Mouse (Mus musculus): ENCODE measurements around the gene Rora. TPM values are rescaled to one million over a fixed set of nuclear protein-coding genes. Genes with fewer than 3 reads are reported as not detected.

Gene Rora
- polyA plus RNA-seq, 1 experiment from 2014 or later: 3.8 TPM

- Histone ChIP-seq H3K27ac (ENCODE audit: low read depth, low read length) (no peak overlapping the region), H3K9ac (ENCODE audit: low read depth, low read length) (no peak overlapping the region), H3K4me3 (ENCODE audit: low read depth, low read length) (no peak overlapping the region), H3K27me3 (ENCODE audit: control insufficient read depth, insufficient read depth, low read length) (peaks cover 18% of the 10 kb centered on the region), H3K9me3 (ENCODE audit: control insufficient read depth, low read length) (no peaks in the 10 kb centered on the region), H3K4me1 (replicated peaks; ENCODE audit: control insufficient read depth, insufficient read depth, low read length) (peaks cover 3% of the 10 kb centered on the region; the same call in 1 of the 2 replicates), H3K36me3 (ENCODE audit: control insufficient read depth, insufficient read depth, low read length) (no peaks in the 10 kb centered on the region), H3K4me2 (replicated peaks; ENCODE audit: low read depth, low read length) (no peak overlapping the region)
- DNase-seq (ENCODE audit: low spot score) (no peak), ATAC-seq (ENCODE audit: low FRiP score) (no peak)
- 88% methylated on average over 1 of the region's 1 CpGs for WGBS
These were observed 634.5 kb downstream of the Rora start for GRCm38 (mm10) chr9:69288113-69288512.

- 42% methylated on average over 5 of the region's 5 CpGs for WGBS
- Histone ChIP-seq H3K27me3 (ENCODE audit: control insufficient read depth, insufficient read depth, low read length) (peaks cover 18% of the 10 kb centered on the region), H3K4me3 (ENCODE audit: low read depth, low read length) (no peak overlapping the region), H3K9ac (ENCODE audit: low read depth, low read length) (no peak overlapping the region), H3K4me1 (replicated peaks; ENCODE audit: control insufficient read depth, insufficient read depth, low read length) (peaks cover 3% of the 10 kb centered on the region; the same call in 1 of the 2 replicates), H3K4me2 (replicated peaks; ENCODE audit: low read depth, low read length) (no peak overlapping the region), H3K36me3 (ENCODE audit: control insufficient read depth, insufficient read depth, low read length) (no peaks in the 10 kb centered on the region), H3K27ac (ENCODE audit: low read depth, low read length) (no peak overlapping the region), H3K9me3 (ENCODE audit: control insufficient read depth, low read length) (no peaks in the 10 kb centered on the region)
- DNase-seq (ENCODE audit: low spot score) (no peak), ATAC-seq (ENCODE audit: low FRiP score) (no peak)
These were observed 635.0 kb downstream of the Rora start for GRCm38 (mm10) chr9:69288586-69288985.

GRCm38 (mm10) chr9:69289056-69290017 lies 635.8 kb downstream of the Rora start:
- H3K4me1 ChIP-seq (replicated peaks; ENCODE audit: control insufficient read depth, insufficient read depth, low read length): peaks cover 3% of the 10 kb centered on the region; the same call in 1 of the 2 replicates
- WGBS: 2% methylated on average over 51 of the region's 59 CpGs

GRCm38 (mm10) chr9:69290018-69290880 lies 636.7 kb downstream of the Rora start:
- Histone ChIP-seq H3K4me2 (replicated peaks; ENCODE audit: low read depth, low read length) (peak overlapping the region; percentile 99), H3K4me1 (replicated peaks; ENCODE audit: control insufficient read depth, insufficient read depth, low read length) (peaks cover 3% of the 10 kb centered on the region; the same call in 1 of the 2 replicates), H3K9me3 (ENCODE audit: control insufficient read depth, low read length) (no peaks in the 10 kb centered on the region), H3K9ac (ENCODE audit: low read depth, low read length) (peak overlapping the region; percentile 58), H3K27ac (ENCODE audit: low read depth, low read length) (0 out of 2 replicates have a peak overlapping the region, but pooled peaks have one; percentile 17), H3K4me3 (ENCODE audit: low read depth, low read length) (peak overlapping the region; percentile 79), H3K27me3 (ENCODE audit: control insufficient read depth, insufficient read depth, low read length) (peaks cover 18% of the 10 kb centered on the region), H3K36me3 (ENCODE audit: control insufficient read depth, insufficient read depth, low read length) (no peaks in the 10 kb centered on the region)
- under 1% methylated on average over 69 of the region's 73 CpGs for WGBS
- ATAC-seq (ENCODE audit: low FRiP score) (peak; percentile 76), DNase-seq (ENCODE audit: low spot score) (peak; percentile 64)

More at GRCm38 (mm10) chr9:69289056-69290017, 635.8 kb downstream of the Rora start:
- Histone ChIP-seq H3K9me3 (ENCODE audit: control insufficient read depth, low read length) (no peaks in the 10 kb centered on the region), H3K27ac (ENCODE audit: low read depth, low read length) (0 out of 2 replicates have a peak overlapping the region, but pooled peaks have one; percentile 17), H3K27me3 (ENCODE audit: control insufficient read depth, insufficient read depth, low read length) (peaks cover 18% of the 10 kb centered on the region), H3K36me3 (ENCODE audit: control insufficient read depth, insufficient read depth, low read length) (no peaks in the 10 kb centered on the region), H3K4me2 (replicated peaks; ENCODE audit: low read depth, low read length) (peak overlapping the region; percentile 99), H3K4me3 (ENCODE audit: low read depth, low read length) (peak overlapping the region; percentile 79), H3K9ac (ENCODE audit: low read depth, low read length) (peak overlapping the region; percentile 58)
- peak; percentile 79 for DNase-seq (ENCODE audit: low spot score)
- ATAC-seq (ENCODE audit: low FRiP score): peak; percentile 93

- WGBS: under 1% methylated on average over 29 of the region's 29 CpGs
- peak overlapping the region; percentile 79 for H3K4me3 ChIP-seq (ENCODE audit: low read depth, low read length)
- H3K27ac ChIP-seq (ENCODE audit: low read depth, low read length): no peak overlapping the region
- H3K4me1 ChIP-seq (replicated peaks; ENCODE audit: control insufficient read depth, insufficient read depth, low read length): peaks cover 3% of the 10 kb centered on the region; the same call in 1 of the 2 replicates
- H3K9me3 ChIP-seq (ENCODE audit: control insufficient read depth, low read length): no peaks in the 10 kb centered on the region
- H3K4me2 ChIP-seq (replicated peaks; ENCODE audit: low read depth, low read length): peak overlapping the region; percentile 99
- DNase-seq (ENCODE audit: low spot score) (peak; percentile 68), ATAC-seq (ENCODE audit: low FRiP score) (no peak)
- no peaks in the 10 kb centered on the region for H3K36me3 ChIP-seq (ENCODE audit: control insufficient read depth, insufficient read depth, low read length)
- H3K9ac ChIP-seq (ENCODE audit: low read depth, low read length): peak overlapping the region; percentile 37; the same call in 1 of the 2 replicates
- peaks cover 18% of the 10 kb centered on the region for H3K27me3 ChIP-seq (ENCODE audit: control insufficient read depth, insufficient read depth, low read length)
These were observed 637.4 kb downstream of the Rora start for GRCm38 (mm10) chr9:69290881-69291450.

DNA sequence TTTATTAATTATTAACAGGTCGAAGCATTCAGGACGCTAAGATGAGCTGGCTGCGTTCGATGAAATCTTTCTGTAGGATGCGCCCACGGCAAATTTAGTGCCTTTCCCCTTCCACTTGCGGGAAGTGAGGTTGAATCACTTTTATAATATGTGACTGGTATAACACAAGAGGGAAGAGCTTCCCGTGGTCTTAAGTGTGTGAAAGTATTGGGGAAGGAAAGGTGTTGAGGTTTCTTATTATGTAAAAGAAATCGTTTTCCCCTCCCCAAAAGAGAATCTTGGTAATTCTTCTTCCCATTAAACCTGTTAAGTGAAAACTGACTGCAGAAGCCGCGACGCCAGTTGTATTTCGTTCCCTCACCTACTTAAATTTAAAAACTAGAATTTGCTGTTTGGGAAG lies 637.9 kb downstream of the Rora start:
- H3K4me3 ChIP-seq (ENCODE audit: low read depth, low read length): peak overlapping the region; percentile 79
- H3K27ac ChIP-seq (ENCODE audit: low read depth, low read length): no peak overlapping the region
- 8% methylated on average over 13 of the region's 13 CpGs for WGBS
- peaks cover 18% of the 10 kb centered on the region for H3K27me3 ChIP-seq (ENCODE audit: control insufficient read depth, insufficient read depth, low read length)
- no peak overlapping the region for H3K9ac ChIP-seq (ENCODE audit: low read depth, low read length)
- ATAC-seq (ENCODE audit: low FRiP score) (no peak), DNase-seq (ENCODE audit: low spot score) (no peak)
- H3K36me3 ChIP-seq (ENCODE audit: control insufficient read depth, insufficient read depth, low read length): no peaks in the 10 kb centered on the region
- H3K4me1 ChIP-seq (replicated peaks; ENCODE audit: control insufficient read depth, insufficient read depth, low read length): peaks cover 3% of the 10 kb centered on the region; the same call in 1 of the 2 replicates
- peak overlapping the region; percentile 99 for H3K4me2 ChIP-seq (replicated peaks; ENCODE audit: low read depth, low read length)
- H3K9me3 ChIP-seq (ENCODE audit: control insufficient read depth, low read length): no peaks in the 10 kb centered on the region

- DNase-seq (ENCODE audit: low spot score) (no peak), ATAC-seq (ENCODE audit: low FRiP score) (no peak)
- 60% methylated on average over 5 of the region's 5 CpGs for WGBS
- no peak overlapping the region for H3K4me2 ChIP-seq (replicated peaks; ENCODE audit: low read depth, low read length)
- no peak overlapping the region for H3K27ac ChIP-seq (ENCODE audit: low read depth, low read length)
- H3K4me3 ChIP-seq (ENCODE audit: low read depth, low read length): no peak overlapping the region
- H3K9ac ChIP-seq (ENCODE audit: low read depth, low read length): no peak overlapping the region
- H3K9me3 ChIP-seq (ENCODE audit: control insufficient read depth, low read length): no peaks in the 10 kb centered on the region
- H3K27me3 ChIP-seq (ENCODE audit: control insufficient read depth, insufficient read depth, low read length): peaks cover 18% of the 10 kb centered on the region
- H3K4me1 ChIP-seq (replicated peaks; ENCODE audit: control insufficient read depth, insufficient read depth, low read length): peaks cover 3% of the 10 kb centered on the region; the same call in 1 of the 2 replicates
- H3K36me3 ChIP-seq (ENCODE audit: control insufficient read depth, insufficient read depth, low read length): no peaks in the 10 kb centered on the region
These were observed 638.8 kb downstream of the Rora start for GRCm38 (mm10) chr9:69292353-69292752.
